Mouse (Mus musculus): ENCODE data around the gene Ltbr.

DNA sequence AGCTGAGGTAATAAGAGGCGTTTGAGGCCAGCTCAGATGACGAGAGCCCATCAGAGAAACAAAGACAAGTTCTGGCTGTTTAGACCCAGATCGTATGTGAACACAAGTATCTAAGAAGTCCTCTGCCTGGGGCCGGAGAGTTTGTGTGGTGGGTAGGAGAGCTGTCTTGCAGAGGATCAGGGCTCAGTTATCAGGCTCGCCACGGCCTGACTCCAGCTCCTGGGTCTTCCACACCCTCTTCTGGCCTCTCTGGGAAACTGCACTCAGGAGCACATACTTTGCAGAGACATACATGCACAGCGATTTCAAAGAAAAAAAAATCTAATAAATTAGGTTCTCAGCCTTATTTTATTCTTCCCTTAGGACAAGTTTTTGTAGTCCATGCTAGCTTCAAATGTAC is 28.9 kb downstream of the Ltbr start:
- TF ChIP-seq POLR2A (IDR thresholded peaks at IDR 0.05; ENCODE audit: extremely low read depth, insufficient read depth, low read length): no peak
- TF ChIP-seq CTCF (IDR thresholded peaks at IDR 0.05; ENCODE audit: low read depth, low read length): no peak
